In genomic region chr9:35176124-35176659, GRCm38 (mm10) we compare ENCODE assay signal across 8 mouse cellular contexts. TPM values are rescaled to one million over a fixed set of nuclear protein-coding genes. Genes with fewer than 3 reads are reported as not detected.
DNase-seq lines count a peak whose midpoint lies in the region; ATAC-seq and TF ChIP-seq lines count a peak whose summit lies in the region.

No protein-coding gene starts in this region.

- 45% methylated on average over 14 of the region's 14 CpGs for WGBS in forebrain, embryonic 13.5 days
- WGBS in liver, embryonic 15.5 days (ENCODE audit: insufficient replicate concordance), result 37% methylated on average over 14 of the region's 14 CpGs

- no peaks in the 10 kb centered on the region for H3K27me3 ChIP-seq in C2C12 (ENCODE audit: control insufficient read depth, insufficient read depth, insufficient read length)
- H3K27me3 ChIP-seq in forebrain, embryonic 13.5 days, result no peaks in the 10 kb centered on the region
- no peaks in the 10 kb centered on the region for H3K27me3 ChIP-seq in liver, embryonic 15.5 days

- H3ac ChIP-seq in C2C12 (ENCODE audit: control insufficient read depth, insufficient read length, low read depth), result no peak overlapping the region

- TF ChIP-seq CTCF in C2C12 (IDR thresholded peaks at IDR 0.05; ENCODE audit: control insufficient read depth, insufficient read depth, insufficient read length), result no peak

- peaks cover 8% of the 10 kb centered on the region for H3K79me3 ChIP-seq in C2C12 (ENCODE audit: low read depth)

- ATAC-seq in frontal cortex, adult (ENCODE audit: low TSS enrichment), result peak; percentile 8; the same call in 1 of the 2 replicates
- peak; percentile 33 for ATAC-seq in forebrain, embryonic 13.5 days
- no peak for ATAC-seq in liver, embryonic 15.5 days (ENCODE audit: insufficient read depth)
- no peak for ATAC-seq in megakaryocyte progenitor cell, adult 5-6 weeks (replicated peaks; ENCODE audit: poor library complexity)

- H3K9ac ChIP-seq in forebrain, embryonic 13.5 days, result peak overlapping the region; percentile 66; the same call in 1 of the 2 replicates
- H3K9ac ChIP-seq in liver, embryonic 15.5 days, result peak overlapping the region; percentile 75; the same call in 1 of the 2 replicates

- H3K79me2 ChIP-seq in C2C12 (ENCODE audit: control insufficient read depth, insufficient read depth), result peaks cover 25% of the 10 kb centered on the region

- no peak for DNase-seq in frontal cortex, postnatal 14 days (ENCODE audit: low spot score in 2 of 2)
- DNase-seq in spleen, adult 18-20 months, result no peak
- DNase-seq in Muller cell, postnatal 12 days (ENCODE audit: inconsistent ontology term), result no peak

- H3K4me2 ChIP-seq in forebrain, embryonic 13.5 days, result peak overlapping the region; percentile 69
- H3K4me2 ChIP-seq in liver, embryonic 15.5 days, result peak overlapping the region; percentile 85

- H3K36me3 ChIP-seq in C2C12 (ENCODE audit: control insufficient read depth, insufficient read depth), result no peaks in the 10 kb centered on the region
- H3K36me3 ChIP-seq in forebrain, embryonic 13.5 days (ENCODE audit: poor library complexity, severe bottlenecking), result no peaks in the 10 kb centered on the region
- H3K36me3 ChIP-seq in liver, embryonic 15.5 days (replicated peaks), result 0 out of 2 replicates have a peak, but pooled peaks cover 5% of the 10 kb centered on the region

- H3K4me3 ChIP-seq in C2C12 (ENCODE audit: insufficient read depth, poor library complexity, severe bottlenecking), result peak overlapping the region; percentile 53
- H3K4me3 ChIP-seq in forebrain, embryonic 13.5 days, result peak overlapping the region; percentile 59
- peak overlapping the region; percentile 75 for H3K4me3 ChIP-seq in liver, embryonic 15.5 days (replicated peaks)

- no peaks in the 10 kb centered on the region for H3K9me3 ChIP-seq in forebrain, embryonic 13.5 days (replicated peaks)
- no peaks in the 10 kb centered on the region for H3K9me3 ChIP-seq in liver, embryonic 15.5 days (replicated peaks)

- peaks cover 21% of the 10 kb centered on the region for H3K4me1 ChIP-seq in forebrain, embryonic 13.5 days
- H3K4me1 ChIP-seq in liver, embryonic 15.5 days (replicated peaks), result peaks cover 40% of the 10 kb centered on the region

- peak overlapping the region; percentile 86 for H3K27ac ChIP-seq in forebrain, embryonic 13.5 days
- no peak overlapping the region; the same call in 1 of the 2 replicates for H3K27ac ChIP-seq in liver, embryonic 15.5 days (replicated peaks)

TF ChIP-seq in C2C12, 6 proteins besides CTCF, POLR2A, EP300 and RAD21:
- TF ChIP-seq MYOD1 (IDR thresholded peaks at IDR 0.05; ENCODE audit: control insufficient read depth, insufficient read length, low read depth) (peak; percentile 14), MAX (IDR thresholded peaks at IDR 0.05) (no peak)

RNA-seq across cellular contexts. Expression of gene Dcps, which starts 0.3 kb away (rescaled TPM):
- polyA plus RNA-seq in C2C12 (2012; fragmentation: generic; extraction: Trizol), result 74.7 TPM
- 94.4 and 100 TPM in 2 replicates for polyA plus RNA-seq in forebrain, embryonic 13.5 days (2015; fragmentation: Nextera tagmentation; extraction: Ambion mirVana)
- polyA plus RNA-seq in liver, embryonic 15.5 days (2015; fragmentation: Nextera tagmentation; extraction: Ambion mirVana), result 49.2 and 50.0 TPM in 2 replicates
- total RNA-seq in megakaryocyte progenitor cell, adult 5-6 weeks (2015), result 64.1 and 67.6 TPM in 2 replicates
- 56.2 and 64.9 TPM in 2 replicates for total RNA-seq in megakaryocyte progenitor cell, adult 5-6 weeks (2017)

RNA-seq across cellular contexts. Expression of gene Srpr, which starts 23.8 kb away (rescaled TPM):
- 86.3 TPM for polyA plus RNA-seq in C2C12 (2012; fragmentation: generic; extraction: Trizol)
- polyA plus RNA-seq in forebrain, embryonic 13.5 days (2015; fragmentation: Nextera tagmentation; extraction: Ambion mirVana), result 57.6 and 66.5 TPM in 2 replicates
- 52.7 and 53.6 TPM in 2 replicates for polyA plus RNA-seq in liver, embryonic 15.5 days (2015; fragmentation: Nextera tagmentation; extraction: Ambion mirVana)
- 82.6 and 84.3 TPM in 2 replicates for total RNA-seq in megakaryocyte progenitor cell, adult 5-6 weeks (2015)
- 61.6 and 61.7 TPM in 2 replicates for total RNA-seq in megakaryocyte progenitor cell, adult 5-6 weeks (2017)

RNA-seq across cellular contexts. Expression of gene Tirap, which starts 23.9 kb away (rescaled TPM):
- polyA plus RNA-seq in C2C12 (2012; fragmentation: generic; extraction: Trizol), result 5.4 TPM
- polyA plus RNA-seq in forebrain, embryonic 13.5 days (2015; fragmentation: Nextera tagmentation; extraction: Ambion mirVana), result 6.1 and 7.8 TPM in 2 replicates
- polyA plus RNA-seq in liver, embryonic 15.5 days (2015; fragmentation: Nextera tagmentation; extraction: Ambion mirVana), result 9.0 and 9.1 TPM in 2 replicates
- 7.0 and 7.7 TPM in 2 replicates for total RNA-seq in megakaryocyte progenitor cell, adult 5-6 weeks (2015)
- total RNA-seq in megakaryocyte progenitor cell, adult 5-6 weeks (2017), result 10.3 and 10.4 TPM in 2 replicates

RNA-seq across cellular contexts. Expression of gene Foxred1, which starts 34.7 kb away (rescaled TPM):
- 14.4 TPM for polyA plus RNA-seq in C2C12 (2012; fragmentation: generic; extraction: Trizol)
- 42.1 and 46.9 TPM in 2 replicates for polyA plus RNA-seq in forebrain, embryonic 13.5 days (2015; fragmentation: Nextera tagmentation; extraction: Ambion mirVana)
- polyA plus RNA-seq in liver, embryonic 15.5 days (2015; fragmentation: Nextera tagmentation; extraction: Ambion mirVana), result 21.3 and 22.1 TPM in 2 replicates
- 12.7 and 13.6 TPM in 2 replicates for total RNA-seq in megakaryocyte progenitor cell, adult 5-6 weeks (2015)
- total RNA-seq in megakaryocyte progenitor cell, adult 5-6 weeks (2017), result 42.8 and 44.8 TPM in 2 replicates

RNA-seq across cellular contexts. Expression of gene St3gal4, which starts 57.1 kb away (rescaled TPM):
- 31.1 TPM for polyA plus RNA-seq in C2C12 (2012; fragmentation: generic; extraction: Trizol)
- polyA plus RNA-seq in forebrain, embryonic 13.5 days (2015; fragmentation: Nextera tagmentation; extraction: Ambion mirVana), result 10.3 and 10.8 TPM in 2 replicates
- polyA plus RNA-seq in liver, embryonic 15.5 days (2015; fragmentation: Nextera tagmentation; extraction: Ambion mirVana), result 24.2 and 24.7 TPM in 2 replicates
- total RNA-seq in megakaryocyte progenitor cell, adult 5-6 weeks (2015), result 37.2 and 38.1 TPM in 2 replicates
- total RNA-seq in megakaryocyte progenitor cell, adult 5-6 weeks (2017), result 33.7 and 34.6 TPM in 2 replicates

Comparison
In these comparisons a context has a peak if more than half of its experiments do, and no peak if none do; other contexts are left out.
1. ATAC-seq: peak in frontal cortex, adult (single experiment) and forebrain, embryonic 13.5 days (single experiment); none in liver, embryonic 15.5 days (single experiment) and megakaryocyte progenitor cell, adult 5-6 weeks (single experiment).
2. Peak in every context shown above with its lines, with median percentiles within 50 percentile points of each other: H3K4me3 ChIP-seq.